8 mouse cellular contexts compared by ENCODE assay signal in genomic region chr1:183669674-183670073, GRCm38 (mm10).
DNase-seq lines count a peak whose midpoint lies in the region; ATAC-seq and TF ChIP-seq lines count a peak whose summit lies in the region.

No protein-coding gene starts in this region.

- no peaks in the 10 kb centered on the region for H3K9me3 ChIP-seq in lung, embryonic 16.5 days (ENCODE audit: control insufficient read depth, low read length)
- H3K9me3 ChIP-seq in forebrain, postnatal 0 days (ENCODE audit: low read length): 0 out of 2 replicates have a peak, but pooled peaks cover 3% of the 10 kb centered on the region
- H3K9me3 ChIP-seq in hindbrain, embryonic 16.5 days (ENCODE audit: control insufficient read depth, low read length): peaks cover 4% of the 10 kb centered on the region; the same call in 1 of the 2 replicates
- no peaks in the 10 kb centered on the region for H3K9me3 ChIP-seq in limb, embryonic 11.5 days (ENCODE audit: control insufficient read depth, low read length)
- H3K9me3 ChIP-seq in stomach, embryonic 16.5 days (replicated peaks; ENCODE audit: control insufficient read depth, low read length): peaks cover 3% of the 10 kb centered on the region
- 0 out of 2 replicates have a peak, but pooled peaks cover 2% of the 10 kb centered on the region for H3K9me3 ChIP-seq in intestine, embryonic 16.5 days (ENCODE audit: control insufficient read depth, low read length)

- H3K4me2 ChIP-seq in lung, embryonic 16.5 days (ENCODE audit: low read depth, low read length): peak overlapping the region; percentile 22; the same call in 1 of the 2 replicates
- no peak overlapping the region for H3K4me2 ChIP-seq in forebrain, postnatal 0 days (ENCODE audit: low read depth)
- H3K4me2 ChIP-seq in hindbrain, embryonic 16.5 days (ENCODE audit: low read length): no peak overlapping the region
- no peak overlapping the region for H3K4me2 ChIP-seq in limb, embryonic 11.5 days (ENCODE audit: low read depth, severe bottlenecking)
- peak overlapping the region; percentile 29; the same call in 1 of the 2 replicates for H3K4me2 ChIP-seq in stomach, embryonic 16.5 days (ENCODE audit: low read depth, low read length)
- no peak overlapping the region for H3K4me2 ChIP-seq in intestine, embryonic 16.5 days (ENCODE audit: low read depth, low read length)

- H3K27ac ChIP-seq in lung, embryonic 16.5 days (ENCODE audit: low read length): no peak overlapping the region
- H3K27ac ChIP-seq in forebrain, postnatal 0 days (ENCODE audit: low read depth, low read length): no peak overlapping the region
- no peak overlapping the region for H3K27ac ChIP-seq in hindbrain, embryonic 16.5 days (ENCODE audit: low read depth, low read length)
- no peak overlapping the region for H3K27ac ChIP-seq in limb, embryonic 11.5 days (replicated peaks; ENCODE audit: low read depth, low read length)
- no peak overlapping the region for H3K27ac ChIP-seq in stomach, embryonic 16.5 days (ENCODE audit: low read length)
- H3K27ac ChIP-seq in intestine, embryonic 16.5 days (ENCODE audit: low read length): no peak overlapping the region

- no peaks in the 10 kb centered on the region for H3K36me3 ChIP-seq in lung, embryonic 16.5 days (ENCODE audit: control insufficient read depth, insufficient read depth, low read length)
- no peaks in the 10 kb centered on the region for H3K36me3 ChIP-seq in forebrain, postnatal 0 days (ENCODE audit: insufficient read depth)
- H3K36me3 ChIP-seq in hindbrain, embryonic 16.5 days (ENCODE audit: control insufficient read depth, insufficient read depth, low read length): no peaks in the 10 kb centered on the region
- no peaks in the 10 kb centered on the region for H3K36me3 ChIP-seq in limb, embryonic 11.5 days (ENCODE audit: control insufficient read depth, insufficient read depth, low read length)
- no peaks in the 10 kb centered on the region for H3K36me3 ChIP-seq in stomach, embryonic 16.5 days (ENCODE audit: control insufficient read depth, insufficient read depth, low read length)
- no peaks in the 10 kb centered on the region for H3K36me3 ChIP-seq in intestine, embryonic 16.5 days (ENCODE audit: control insufficient read depth, insufficient read depth, low read length)

- TF ChIP-seq POLR2A in brain, embryonic 14.5 days (IDR thresholded peaks at IDR 0.05; ENCODE audit: borderline replicate concordance, extremely low read depth, insufficient read depth, insufficient read length, poor library complexity, severe bottlenecking): no peak

- ATAC-seq in lung, embryonic 16.5 days (ENCODE audit: low read depth): no peak
- ATAC-seq in forebrain, postnatal 0 days: peak; percentile 51; the same call in 1 of the 2 replicates
- peak; percentile 65; the same call in 1 of the 2 replicates for ATAC-seq in hindbrain, embryonic 16.5 days
- ATAC-seq in limb, embryonic 11.5 days (ENCODE audit: insufficient number of reproducible peaks, low FRiP score, low TSS enrichment, low read depth): peak; percentile 39; the same call in 1 of the 2 replicates
- ATAC-seq in stomach, embryonic 16.5 days (ENCODE audit: insufficient read depth, low FRiP score): peak; percentile 53; the same call in 1 of the 2 replicates
- no peak for ATAC-seq in intestine, embryonic 16.5 days

- 0 out of 2 replicates have a peak overlapping the region, but pooled peaks have one; percentile 3 for H3K9ac ChIP-seq in lung, embryonic 16.5 days (ENCODE audit: low read length)
- no peak overlapping the region for H3K9ac ChIP-seq in forebrain, postnatal 0 days
- no peak overlapping the region for H3K9ac ChIP-seq in hindbrain, embryonic 16.5 days (ENCODE audit: low read depth, low read length)
- no peak overlapping the region for H3K9ac ChIP-seq in limb, embryonic 11.5 days (ENCODE audit: low read length)
- H3K9ac ChIP-seq in stomach, embryonic 16.5 days (ENCODE audit: low read length): no peak overlapping the region; the same call in 1 of the 2 replicates
- no peak overlapping the region for H3K9ac ChIP-seq in intestine, embryonic 16.5 days (ENCODE audit: low read depth, low read length)

- H3K27me3 ChIP-seq in lung, embryonic 16.5 days (ENCODE audit: control insufficient read depth, insufficient read depth, low read depth, low read length): no peaks in the 10 kb centered on the region
- H3K27me3 ChIP-seq in forebrain, postnatal 0 days (ENCODE audit: insufficient read depth, low read length): no peaks in the 10 kb centered on the region
- no peaks in the 10 kb centered on the region for H3K27me3 ChIP-seq in hindbrain, embryonic 16.5 days (replicated peaks; ENCODE audit: control insufficient read depth, insufficient read depth, low read length)
- no peaks in the 10 kb centered on the region for H3K27me3 ChIP-seq in limb, embryonic 11.5 days (ENCODE audit: control insufficient read depth, insufficient read depth, low read length)
- no peaks in the 10 kb centered on the region for H3K27me3 ChIP-seq in stomach, embryonic 16.5 days (ENCODE audit: control insufficient read depth, insufficient read depth, low read length)
- no peaks in the 10 kb centered on the region for H3K27me3 ChIP-seq in intestine, embryonic 16.5 days (replicated peaks; ENCODE audit: control insufficient read depth, insufficient read depth, low read length)

- peaks cover 3% of the 10 kb centered on the region; the same call in 1 of the 2 replicates for H3K4me1 ChIP-seq in lung, embryonic 16.5 days (replicated peaks; ENCODE audit: control insufficient read depth, insufficient read depth, low read length)
- no peaks in the 10 kb centered on the region for H3K4me1 ChIP-seq in forebrain, postnatal 0 days (ENCODE audit: insufficient read depth)
- H3K4me1 ChIP-seq in hindbrain, embryonic 16.5 days (ENCODE audit: control insufficient read depth, insufficient read depth, low read depth, low read length): peaks cover 6% of the 10 kb centered on the region; the same call in 1 of the 2 replicates
- H3K4me1 ChIP-seq in limb, embryonic 11.5 days (ENCODE audit: control insufficient read depth, insufficient read depth, low read length): no peaks in the 10 kb centered on the region
- peaks cover 6% of the 10 kb centered on the region; the same call in 1 of the 2 replicates for H3K4me1 ChIP-seq in stomach, embryonic 16.5 days (ENCODE audit: control insufficient read depth, insufficient read depth, low read length)
- H3K4me1 ChIP-seq in intestine, embryonic 16.5 days (ENCODE audit: control insufficient read depth, insufficient read depth, low read length): no peaks in the 10 kb centered on the region

- H3K4me3 ChIP-seq in lung, embryonic 16.5 days (ENCODE audit: low read length): no peak overlapping the region
- H3K4me3 ChIP-seq in forebrain, postnatal 0 days (ENCODE audit: low read depth, low read length): no peak overlapping the region
- H3K4me3 ChIP-seq in hindbrain, embryonic 16.5 days (ENCODE audit: low read length): no peak overlapping the region
- no peak overlapping the region for H3K4me3 ChIP-seq in limb, embryonic 11.5 days (ENCODE audit: low read depth, low read length)
- no peak overlapping the region for H3K4me3 ChIP-seq in stomach, embryonic 16.5 days (replicated peaks; ENCODE audit: low read length)
- no peak overlapping the region for H3K4me3 ChIP-seq in intestine, embryonic 16.5 days (ENCODE audit: low read length)

- TF ChIP-seq CTCF in brain, embryonic 14.5 days (IDR thresholded peaks at IDR 0.05; ENCODE audit: borderline replicate concordance, extremely low read depth, insufficient read depth, insufficient read length): no peak
- TF ChIP-seq CTCF in forebrain, postnatal 0 days (IDR thresholded peaks at IDR 0.05; ENCODE audit: low read depth): no peak

- no peak for DNase-seq in lung, postnatal 14 days
- peak; percentile 53 for DNase-seq in brain, embryonic 14.5 days (ENCODE audit: low read depth)
- peak; percentile 20 for DNase-seq in forebrain, postnatal 0 days
- DNase-seq in limb, embryonic 11.5 days (ENCODE audit: low spot score): peak; percentile 45

- 40% methylated on average over 11 of the region's 11 CpGs for WGBS in lung, embryonic 16.5 days
- 50% methylated on average over 11 of the region's 11 CpGs for WGBS in forebrain, postnatal 0 days
- 58% methylated on average over 11 of the region's 11 CpGs for WGBS in hindbrain, embryonic 16.5 days
- WGBS in limb, embryonic 11.5 days: 63% methylated on average over 11 of the region's 11 CpGs
- 34% methylated on average over 11 of the region's 11 CpGs for WGBS in stomach, embryonic 16.5 days
- WGBS in intestine, embryonic 16.5 days: 60% methylated on average over 11 of the region's 11 CpGs

Comparison
In these comparisons a context has a peak if more than half of its experiments do, and no peak if none do; other contexts are left out.
1. ATAC-seq: peak in forebrain, postnatal 0 days (single experiment), hindbrain, embryonic 16.5 days (single experiment), limb, embryonic 11.5 days (single experiment) and stomach, embryonic 16.5 days (single experiment); none in lung, embryonic 16.5 days (single experiment) and intestine, embryonic 16.5 days (single experiment).
2. H3K4me2 ChIP-seq: peak in lung, embryonic 16.5 days (single experiment) and stomach, embryonic 16.5 days (single experiment); none in forebrain, postnatal 0 days (single experiment), hindbrain, embryonic 16.5 days (single experiment), limb, embryonic 11.5 days (single experiment) and intestine, embryonic 16.5 days (single experiment).